Mouse (Mus musculus): ENCODE results near the gene Wdr45b.
"Not testable (repeated sequence)": the region's sequence is repeated elsewhere in the genome, so short reads cannot be mapped to it uniquely, and the experiment has no call there.

Wdr45b gene

DNA sequence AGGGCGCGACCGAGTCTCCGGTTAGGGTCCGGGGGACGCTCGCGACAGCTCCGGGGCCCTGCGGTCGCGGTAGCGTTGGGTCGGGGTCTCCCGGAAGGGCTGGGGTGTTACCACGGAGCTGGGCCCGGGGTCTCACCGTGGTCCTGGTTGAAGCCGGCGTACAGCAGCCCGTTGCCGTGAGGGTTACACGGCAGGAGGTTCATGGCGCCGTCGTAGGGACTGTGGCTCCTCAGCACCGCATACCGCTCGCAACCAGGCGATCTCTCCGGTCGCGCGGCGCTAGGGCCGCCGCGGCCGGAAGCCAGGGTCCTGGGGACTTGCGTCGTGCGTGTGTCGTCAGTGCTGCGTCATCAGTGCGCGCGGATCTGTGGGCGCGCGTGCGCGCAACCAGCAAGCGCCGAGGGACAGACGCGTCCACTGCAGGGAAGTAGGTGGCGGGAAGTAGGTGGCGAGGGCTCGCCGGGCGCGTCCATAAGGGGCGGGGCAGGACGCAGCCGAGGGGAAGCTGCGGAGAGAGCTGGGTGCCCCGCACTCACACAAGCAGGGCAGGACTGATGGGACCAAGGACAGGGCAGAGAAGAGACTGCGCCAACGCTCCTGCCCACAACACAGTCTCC is at the start of gene Wdr45b:
Gene Wdr45b, minus strand, starts transcription at position 355 of the 617 bp plus-strand sequence.
- DNase-seq (ENCODE audit: low spot score): peak; percentile 99

DNA sequence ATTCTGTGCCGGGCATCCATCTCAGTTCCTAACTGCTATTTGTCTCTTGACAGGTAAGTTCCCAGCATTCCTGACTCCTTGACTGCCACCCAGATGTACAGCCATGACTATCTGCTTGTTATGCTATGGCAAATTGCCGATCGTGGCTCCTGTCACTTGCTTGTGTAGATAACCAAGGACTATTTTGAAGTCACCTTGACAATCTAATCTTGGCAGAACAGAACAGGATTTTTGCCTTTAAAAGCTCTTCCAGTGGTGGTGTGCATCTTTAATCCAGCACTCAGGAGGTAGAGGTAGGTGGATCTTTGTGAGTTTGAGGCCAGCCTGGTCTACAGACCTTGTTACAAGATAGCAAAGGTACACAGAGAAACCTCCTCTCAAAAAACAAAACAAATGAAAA is 38.2 kb upstream of the Wdr45b start:
- no peak for DNase-seq (ENCODE audit: low spot score)

DNA sequence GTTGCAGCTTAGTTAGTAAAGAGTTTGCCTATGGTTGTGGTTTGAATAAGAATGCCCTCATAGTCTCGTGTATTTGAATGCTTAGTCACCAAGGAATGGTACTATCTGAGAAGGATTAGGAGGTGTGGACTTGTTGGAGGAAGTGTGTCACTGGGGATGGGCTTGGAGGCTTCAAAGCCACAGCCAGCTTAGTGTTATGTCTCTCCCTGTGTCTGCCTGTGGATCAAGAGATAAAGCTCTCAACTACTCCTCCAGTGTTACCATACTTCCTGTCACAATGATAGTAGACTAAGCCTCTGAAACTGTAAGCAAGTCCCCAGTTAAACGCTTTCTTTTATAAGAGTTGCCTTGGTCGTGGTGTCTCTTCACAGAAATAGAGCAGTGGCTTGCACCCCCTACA is 36.5 kb upstream of the Wdr45b start:
- no peak for DNase-seq (ENCODE audit: low spot score)

DNA sequence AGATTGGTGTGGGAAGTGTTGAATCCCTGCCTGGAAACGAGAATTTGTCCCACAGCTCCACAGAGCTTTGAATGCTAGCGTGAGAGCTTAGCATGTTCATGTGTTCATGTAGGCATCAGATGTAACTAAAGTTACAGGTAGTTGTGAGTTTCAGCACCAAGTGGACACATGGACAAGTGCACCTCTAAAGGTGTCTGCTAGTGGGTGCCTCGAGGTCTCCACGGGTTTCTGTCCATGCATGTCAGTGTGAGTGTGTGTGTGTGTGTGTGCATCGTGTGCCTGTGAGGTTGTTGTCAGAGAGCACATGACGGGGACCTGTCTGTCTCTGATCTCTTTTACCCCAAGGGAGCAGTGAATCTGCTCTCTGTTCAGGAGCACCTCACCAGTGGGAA is 34.3 kb upstream of the Wdr45b start:
- no peak for DNase-seq (ENCODE audit: low spot score)

DNA sequence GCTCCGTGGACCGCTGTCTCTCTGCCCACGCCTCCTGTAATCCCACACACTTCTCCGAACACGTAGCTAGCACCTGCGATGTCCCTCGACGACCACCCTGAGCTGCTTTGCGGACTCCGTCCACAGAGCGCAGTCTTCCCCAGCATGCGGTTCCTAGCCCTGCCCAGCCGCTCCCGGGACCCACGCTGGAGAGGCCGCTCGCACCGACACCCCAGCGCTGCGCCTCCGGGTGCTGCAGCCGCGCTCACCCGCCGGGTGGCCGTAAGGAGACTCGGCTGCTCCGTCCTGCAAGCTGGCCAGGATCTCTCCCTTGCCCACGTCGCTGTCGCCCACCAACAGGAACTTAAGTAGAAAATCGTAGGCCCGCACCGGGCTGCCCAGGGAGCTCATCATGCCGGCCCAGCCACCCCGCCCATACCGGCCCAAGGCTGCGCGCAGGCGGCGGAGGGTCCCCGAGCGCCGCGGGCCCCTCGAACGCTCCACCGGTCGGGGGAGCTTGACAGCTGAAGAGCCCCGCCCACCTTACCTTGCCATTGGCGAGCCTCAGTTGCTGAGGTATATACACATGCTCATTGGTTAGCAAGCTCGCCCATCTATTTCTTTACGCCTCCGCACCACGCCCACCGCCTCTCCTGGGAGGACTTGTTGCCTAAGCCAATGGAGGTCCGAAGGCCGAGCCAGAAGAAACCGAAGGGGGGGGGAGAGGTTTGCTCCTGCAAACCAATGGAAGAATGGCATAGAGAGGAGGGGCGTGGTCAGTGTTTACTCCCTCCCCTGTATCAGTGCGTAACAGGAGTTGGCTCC is 33.7 kb upstream of the Wdr45b start, which contains the start of gene Rab40b:
Gene Rab40b, minus strand, starts transcription at position 502 of the 804 bp plus-strand sequence.
- DNase-seq (ENCODE audit: low spot score): peak; percentile 99

DNA sequence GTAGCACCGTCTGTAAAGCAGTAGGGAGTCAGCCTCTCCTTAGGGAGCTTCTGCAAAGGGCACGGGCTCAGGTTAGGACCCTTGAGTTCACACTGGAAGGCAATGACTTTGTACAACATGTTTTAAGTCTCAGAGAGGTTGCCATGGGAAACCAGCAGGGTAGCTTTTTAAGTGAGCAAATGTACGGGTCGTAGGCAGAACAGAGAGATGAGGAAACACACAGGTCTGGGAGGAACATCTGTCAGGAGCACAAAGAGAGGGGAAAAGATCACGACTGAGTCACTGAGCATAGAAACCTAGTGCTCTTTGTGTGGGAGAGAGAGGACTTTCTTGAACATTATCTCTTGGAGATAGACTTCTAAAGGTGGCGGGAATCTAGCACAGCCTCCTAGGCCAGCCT is 26.0 kb upstream of the Wdr45b start:
- peak; percentile 15 for DNase-seq (ENCODE audit: low spot score)

DNA sequence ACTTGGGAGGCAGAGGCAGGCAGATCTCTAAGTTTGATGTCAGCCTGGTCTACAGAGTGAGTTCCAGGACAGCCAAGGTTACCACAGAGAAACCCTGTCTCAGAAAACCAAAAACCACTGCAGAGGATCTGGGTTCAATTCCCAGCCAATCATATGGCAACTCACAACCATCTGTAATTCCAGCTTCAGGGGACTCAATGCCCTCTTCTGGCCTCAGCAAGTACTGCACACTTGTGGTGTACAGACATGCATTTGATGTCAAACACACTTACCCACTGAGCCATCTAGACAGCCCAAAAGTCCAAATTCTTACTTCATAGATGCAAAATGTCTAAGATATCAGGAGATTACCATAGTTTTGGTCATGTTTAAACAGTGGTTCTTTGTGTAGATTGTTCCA is 24.4 kb upstream of the Wdr45b start:
- DNase-seq (ENCODE audit: low spot score): no peak

DNA sequence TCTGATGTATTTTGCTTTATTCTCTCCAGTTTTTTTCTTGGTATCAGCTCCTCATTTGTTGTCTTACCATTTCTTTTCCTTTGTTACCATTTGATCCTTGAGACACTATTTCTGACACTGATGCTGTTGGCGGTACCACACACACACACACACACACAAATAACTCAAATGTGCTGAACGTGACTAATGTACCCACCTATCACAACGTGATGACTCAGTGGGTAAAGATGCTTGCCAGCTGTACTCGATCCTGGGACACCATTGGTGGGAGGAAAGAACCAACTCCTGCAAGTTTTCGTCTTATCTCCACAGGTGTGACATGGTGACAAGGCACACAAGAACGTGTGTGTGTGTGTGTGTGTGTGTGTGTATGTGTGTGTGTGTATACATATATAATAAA is 19.1 kb upstream of the Wdr45b start:
- DNase-seq (ENCODE audit: low spot score): no peak

DNA sequence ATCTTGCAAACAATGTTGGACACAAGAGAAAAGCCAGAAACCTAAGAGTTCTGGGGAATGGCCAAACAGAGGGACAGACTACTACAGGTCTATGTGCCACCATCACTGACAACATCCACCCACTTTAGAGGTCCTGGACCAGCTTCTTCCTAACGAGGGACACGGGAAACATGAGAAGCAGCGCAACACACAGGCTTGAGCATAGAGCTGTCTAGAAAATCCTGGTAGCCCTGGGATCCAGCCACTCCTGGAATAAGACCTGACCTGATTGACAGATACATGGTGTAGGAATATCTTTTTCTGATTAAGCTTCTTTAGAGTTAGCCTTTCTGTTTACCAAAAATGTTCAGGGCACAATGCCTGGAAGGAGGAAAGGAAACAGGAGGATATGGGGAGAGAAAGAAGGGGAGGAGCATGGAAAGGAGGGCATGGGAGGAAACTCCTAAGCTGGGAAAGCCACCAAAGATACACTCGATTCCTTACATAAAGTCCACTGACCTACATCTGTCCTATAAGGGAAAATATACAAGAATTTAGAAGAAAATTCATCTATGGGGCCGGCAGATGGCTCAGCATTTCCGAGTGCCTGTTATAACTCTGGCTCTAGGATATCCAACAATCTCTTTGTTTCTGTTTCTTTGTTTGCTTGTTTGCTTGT is 16.2 kb upstream of the Wdr45b start:
- DNase-seq (ENCODE audit: low spot score): no peak

DNA sequence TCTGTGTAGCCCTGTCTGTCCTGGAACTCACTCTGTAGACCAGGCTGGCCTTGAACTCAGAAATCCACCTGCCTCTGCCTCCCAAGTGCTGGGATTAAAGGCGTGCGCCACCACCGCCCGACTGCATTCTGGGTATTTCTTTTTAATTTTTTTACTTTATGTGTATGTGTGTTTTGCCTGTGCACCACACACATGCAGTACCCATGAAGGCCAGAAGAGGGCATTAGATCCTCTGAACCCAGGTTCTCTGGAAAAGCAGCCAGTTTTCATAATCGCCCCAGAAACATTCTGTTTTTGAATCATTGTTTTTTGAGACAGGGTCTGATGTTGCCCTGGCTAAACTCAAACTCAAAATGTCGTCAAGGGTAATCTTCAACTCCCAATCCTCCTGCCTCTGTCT is 15.4 kb upstream of the Wdr45b start:
- peak; percentile 60 for DNase-seq (ENCODE audit: low spot score)

DNA sequence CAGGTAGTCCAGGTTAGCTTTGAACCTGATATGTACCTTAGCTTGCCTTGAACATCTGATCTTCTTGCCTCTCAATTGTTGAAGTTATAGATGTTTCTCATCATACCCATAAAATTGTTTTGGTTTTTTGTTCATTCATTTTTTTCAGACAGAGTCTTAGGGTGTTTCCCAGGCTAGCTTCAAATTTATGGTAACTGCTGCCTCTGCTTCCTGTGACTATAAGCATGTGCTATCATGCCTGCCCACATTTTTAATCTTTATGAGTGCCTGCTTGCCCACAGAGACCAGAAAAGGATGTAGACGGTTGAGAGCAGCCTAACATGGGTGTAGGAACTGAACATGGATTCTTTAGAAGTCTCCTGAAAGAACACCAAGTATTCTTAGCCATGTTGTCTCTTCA is 14.5 kb upstream of the Wdr45b start:
- no peak for DNase-seq (ENCODE audit: low spot score)

DNA sequence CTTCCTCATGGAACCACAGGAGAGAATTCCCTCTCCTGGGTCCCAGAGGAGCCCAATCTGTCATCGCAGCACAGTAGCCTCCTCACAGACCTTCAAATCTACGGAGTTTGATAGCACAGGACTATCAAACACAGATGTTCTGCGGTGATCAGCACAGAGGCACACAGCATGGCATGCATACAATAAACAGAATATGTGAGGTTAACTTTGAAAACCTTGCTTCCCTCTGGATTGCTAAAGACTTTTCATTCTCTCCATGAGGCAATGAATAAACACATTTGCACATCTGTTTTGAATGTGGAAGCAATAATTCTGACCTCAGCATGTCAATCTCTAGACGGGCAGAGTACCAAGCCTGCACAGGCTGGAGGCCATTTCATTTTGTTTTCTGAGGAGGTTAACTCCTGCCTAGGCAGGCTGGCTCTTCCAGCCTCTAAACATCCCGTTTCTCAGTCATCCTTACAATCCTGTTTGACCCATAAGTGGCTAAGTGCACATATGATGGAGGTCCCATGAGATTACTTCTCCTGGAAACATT is 13.0 kb upstream of the Wdr45b start:
- no peak for DNase-seq (ENCODE audit: low spot score)

DNA sequence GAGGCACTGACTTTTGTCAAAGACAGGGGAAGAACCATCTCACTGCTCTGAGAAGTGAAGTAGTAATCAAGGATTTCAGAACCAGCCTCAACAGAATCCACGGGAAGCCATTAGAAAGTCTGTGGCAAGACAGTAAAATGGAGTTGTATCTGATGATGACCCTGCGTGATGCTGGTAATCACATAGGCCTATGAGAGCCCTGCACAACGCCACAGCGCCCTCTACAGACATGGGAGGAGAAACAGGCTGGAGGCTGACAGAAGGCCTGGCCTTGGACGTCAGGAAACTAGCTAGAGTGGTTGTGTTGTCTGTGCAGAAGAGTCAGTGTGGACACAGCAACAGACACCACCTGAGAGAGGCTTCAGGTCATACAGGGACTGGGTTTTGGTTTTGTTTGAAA is 8.0 kb upstream of the Wdr45b start:
- peak; percentile 51 for DNase-seq (ENCODE audit: low spot score)

DNA sequence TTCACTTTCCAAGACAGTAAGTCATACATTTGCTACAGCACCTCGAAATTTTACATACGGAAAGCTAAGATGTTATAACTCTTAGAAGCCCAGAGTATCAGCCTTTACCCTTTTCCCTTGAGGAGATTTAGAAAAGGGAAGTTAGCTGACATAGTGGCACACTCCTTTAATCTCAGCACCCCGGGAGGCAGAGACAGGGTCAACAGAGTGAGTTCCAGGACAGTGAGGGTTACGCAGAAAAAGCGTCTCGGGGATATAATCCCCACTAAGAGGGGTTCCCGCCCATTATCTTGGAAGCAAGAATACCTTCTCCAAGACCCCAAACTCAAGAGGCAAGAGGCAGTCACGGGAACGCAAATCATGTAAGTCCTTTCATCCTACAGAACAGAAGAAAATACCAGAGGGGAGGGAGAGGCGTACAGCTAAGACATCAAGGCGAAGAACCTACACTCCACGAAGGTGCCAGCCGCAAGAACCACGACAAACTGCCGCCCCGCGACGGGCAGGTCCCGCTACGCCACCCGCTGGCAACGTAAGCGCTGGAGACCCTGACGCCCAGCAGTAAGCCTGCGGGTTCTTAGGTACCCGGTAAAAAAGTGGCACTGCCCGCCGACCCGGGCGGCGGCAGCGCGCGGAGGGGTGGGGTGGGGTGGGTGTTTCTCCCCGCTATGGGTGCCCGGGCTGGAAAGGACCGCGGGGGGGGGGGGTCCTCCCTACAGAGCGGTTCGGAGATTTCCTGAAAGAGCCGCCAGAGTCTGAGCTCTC is 737 bp downstream of the Wdr45b start:
- peak; percentile 34 for DNase-seq (ENCODE audit: low spot score)

DNA sequence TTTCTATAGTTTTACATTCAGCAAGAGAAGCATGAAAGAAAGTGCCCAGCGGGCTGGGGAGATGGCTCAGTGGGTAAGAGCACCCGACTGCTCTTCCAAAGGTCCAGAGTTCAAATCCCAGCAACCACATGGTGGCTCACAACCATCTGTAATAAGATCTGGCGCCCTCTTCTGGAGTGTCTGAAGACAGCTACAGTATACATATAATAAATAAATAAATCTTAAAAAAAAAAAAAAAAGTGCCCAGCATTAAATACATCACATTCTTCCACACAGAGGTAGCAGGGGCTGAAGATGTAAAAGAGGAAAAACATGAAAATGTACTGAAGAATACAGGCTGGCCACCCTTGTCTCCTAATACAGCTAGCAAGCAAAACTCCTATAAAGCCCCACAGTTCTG is 5.5 kb downstream of the Wdr45b start:
- DNase-seq (ENCODE audit: low spot score): not testable (repeated sequence)

DNA sequence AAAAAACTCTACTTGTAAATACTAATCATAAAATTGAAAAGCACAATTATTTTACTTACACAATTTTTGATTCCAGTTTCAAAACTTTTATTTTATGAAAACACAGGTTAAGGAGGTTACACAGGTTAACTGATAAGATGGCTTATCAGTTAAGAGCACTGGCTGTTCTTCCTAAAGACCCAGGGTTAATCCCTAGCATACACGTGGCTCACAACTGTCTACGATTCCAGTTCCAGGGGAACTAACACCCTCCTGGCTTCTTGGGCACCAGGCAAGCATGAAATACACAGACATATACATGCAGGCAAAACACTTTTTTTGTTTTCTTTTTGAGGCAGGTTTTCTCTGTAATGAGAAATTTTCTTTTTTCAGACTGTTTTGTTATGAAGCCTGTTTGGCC is 6.1 kb downstream of the Wdr45b start:
- DNase-seq (ENCODE audit: low spot score): no peak

DNA sequence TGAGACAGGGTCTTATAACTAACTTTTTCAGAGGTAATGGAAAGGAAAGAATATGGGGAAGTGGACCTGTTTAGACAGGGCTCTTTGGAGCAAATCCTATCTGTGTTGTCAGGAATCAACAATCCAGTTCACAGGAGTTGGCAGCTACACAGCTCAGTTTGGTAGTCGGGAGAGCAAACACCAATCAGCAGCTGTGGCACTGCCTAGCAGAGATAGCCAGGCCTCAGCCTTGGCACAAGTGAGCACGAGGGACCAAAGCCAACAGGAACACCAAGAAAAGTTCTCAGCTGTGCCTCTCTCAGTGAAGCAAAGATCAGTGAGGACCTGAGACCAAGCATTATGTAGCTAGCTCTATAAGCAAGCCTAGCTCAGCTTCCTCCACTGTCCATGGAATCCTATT is 7.2 kb downstream of the Wdr45b start:
- DNase-seq (ENCODE audit: low spot score): no peak

DNA sequence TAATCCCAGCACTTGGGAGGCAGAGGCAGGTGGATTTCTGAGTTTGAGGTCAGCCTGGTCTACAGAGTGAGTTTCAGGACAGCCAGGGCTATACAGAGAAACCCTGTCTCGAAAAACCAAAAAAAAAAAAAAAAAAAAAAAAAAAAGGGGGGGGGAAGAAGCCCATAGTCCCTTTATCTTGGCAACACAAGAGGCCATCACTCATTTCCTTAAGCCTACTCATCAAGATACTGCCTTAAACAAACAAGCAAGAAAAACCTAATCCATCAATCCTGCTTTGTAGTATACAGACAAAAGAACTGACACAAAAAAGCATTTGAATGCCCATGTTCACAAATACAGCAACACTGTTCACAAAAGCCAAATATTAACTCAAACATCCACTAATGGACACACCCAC is 11.8 kb downstream of the Wdr45b start:
- DNase-seq (ENCODE audit: low spot score): not testable (repeated sequence)

DNA sequence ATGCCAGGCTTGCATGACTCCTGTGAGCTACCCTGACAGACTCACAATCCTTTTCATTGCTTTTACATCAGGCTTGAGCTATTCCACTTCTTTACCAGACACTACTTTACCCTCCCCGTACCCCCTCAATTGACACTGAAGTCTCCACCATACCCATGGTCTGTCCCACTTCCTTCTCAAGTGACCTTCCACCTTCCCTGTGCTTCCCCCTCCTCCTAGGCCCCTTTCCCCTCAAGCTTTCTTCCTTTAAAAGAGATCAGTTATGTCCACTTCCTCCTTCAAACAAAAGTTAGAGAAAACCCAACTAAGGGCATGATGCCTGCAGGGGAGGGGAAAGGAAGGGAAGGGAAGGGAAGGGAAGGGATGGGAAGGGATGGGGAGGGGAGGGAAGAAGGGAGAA is 14.0 kb downstream of the Wdr45b start:
- DNase-seq (ENCODE audit: low spot score): no peak

DNA sequence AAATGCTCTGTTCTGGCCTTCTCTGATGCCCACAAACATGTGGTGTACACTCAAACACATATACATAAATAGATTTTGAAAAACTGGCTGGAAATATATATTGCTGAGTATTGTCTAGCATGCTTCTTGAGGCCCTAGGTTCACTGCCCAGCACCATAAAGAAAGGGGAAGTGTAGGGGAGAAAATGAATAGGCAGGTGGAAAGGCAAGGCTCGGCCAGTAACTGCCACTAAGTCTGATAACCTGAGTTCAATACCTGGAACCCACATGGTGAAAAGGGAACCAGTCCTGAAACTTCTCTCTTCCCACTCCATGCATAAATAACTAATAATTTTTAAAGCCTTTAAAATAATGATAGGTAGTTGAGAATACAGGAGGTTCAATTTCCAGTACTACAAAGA is 14.6 kb downstream of the Wdr45b start:
- no peak for DNase-seq (ENCODE audit: low spot score)

DNA sequence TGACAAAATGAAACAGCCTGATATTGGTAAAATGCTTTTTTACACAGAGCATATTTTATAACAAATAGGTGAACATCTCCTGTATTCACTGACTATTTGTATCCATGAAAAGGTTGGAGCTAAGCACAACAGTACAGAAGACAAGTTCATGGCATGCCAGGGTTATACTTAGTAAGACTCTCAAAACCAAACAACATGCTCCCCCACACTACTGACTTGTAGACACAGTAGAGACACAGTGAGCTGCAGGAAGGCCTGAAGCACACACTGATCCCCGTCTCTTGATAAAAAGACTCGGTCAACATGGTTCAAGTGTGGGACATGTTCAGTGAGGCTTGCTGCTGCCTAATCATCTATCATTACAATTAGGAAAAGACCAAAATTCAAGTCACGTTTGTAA is 22.6 kb downstream of the Wdr45b start:
- no peak for DNase-seq (ENCODE audit: low spot score)

DNA sequence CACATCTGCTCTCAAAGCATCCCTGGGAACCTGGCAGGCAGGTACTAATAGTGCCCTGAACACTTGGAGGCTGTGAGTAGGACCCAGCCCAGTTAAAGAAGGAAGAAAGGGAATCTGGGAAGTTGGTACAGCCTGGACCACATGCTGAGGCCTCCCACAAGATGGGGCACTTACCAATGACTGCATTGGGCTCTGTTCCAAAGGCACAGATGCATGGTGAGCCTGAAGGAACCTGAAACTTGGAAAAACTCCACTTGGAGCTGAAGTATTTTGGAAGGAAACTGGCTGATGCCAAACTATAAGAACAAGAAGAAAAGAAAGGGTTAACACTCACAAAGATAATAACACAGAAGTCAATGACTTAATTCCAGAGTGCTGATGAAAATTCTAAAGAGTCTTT is 25.6 kb downstream of the Wdr45b start:
- DNase-seq (ENCODE audit: low spot score): no peak

All from embryo, embryonic 10 days (tissue).